Mouse (Mus musculus) adipose tissue, adult 10 weeks (tissue): ENCODE data around the gene Cxxc4. TPM values are rescaled to one million over a fixed set of nuclear protein-coding genes. Genes with fewer than 3 reads are reported as not detected.

ENCODE experiments used
- polyA plus RNA-seq: library from polyadenylated mRNA; stranded (reverse); fragments of 350-450 nt; fragmentation: Illumina TruSeq; extraction: RNeasy Lipid Tissue Mini Kit (QIAGEN cat#74804); gene quantifications from one replicate; pipeline ENCODE4 v1.2.3, GENCODE M21; 2014; ENCODE audit warnings: low read depth, low replicate concordance

The Cxxc4 gene
- polyA plus RNA-seq, result 0.84 TPM

DNA sequence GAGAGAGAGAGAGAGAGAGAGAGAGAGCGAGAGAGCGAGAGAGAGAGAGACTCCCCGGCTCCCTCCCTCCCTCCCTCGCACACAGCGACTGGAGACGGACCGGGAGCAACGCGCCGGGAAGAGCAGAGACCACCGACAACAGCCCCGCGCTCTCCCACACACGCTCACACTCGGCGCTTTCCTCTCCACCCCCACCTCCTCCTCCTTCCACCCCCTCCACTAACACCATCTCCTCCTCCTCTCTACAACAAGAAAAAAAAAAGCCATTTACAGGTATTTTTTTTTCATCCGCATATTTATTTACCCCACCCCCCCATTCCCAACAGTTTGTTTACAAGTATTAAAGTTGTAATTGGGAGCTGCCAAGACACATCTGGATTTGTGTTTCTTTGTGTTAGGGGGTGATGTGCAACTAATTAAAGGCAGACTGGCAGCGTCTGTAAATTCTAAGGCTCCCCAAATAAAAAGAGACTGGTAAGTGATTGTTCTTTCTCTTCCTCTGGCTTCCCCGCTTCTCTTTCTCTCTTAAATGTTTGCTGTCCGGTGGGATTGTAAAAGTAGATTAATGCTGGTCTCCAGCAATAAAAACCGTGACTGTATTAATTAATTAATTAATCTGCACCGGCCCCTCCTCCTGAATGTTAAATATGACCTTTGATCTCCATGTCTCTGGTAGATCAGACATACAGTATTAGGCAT, at the start of gene Cxxc4:
Cxxc4 (plus strand) TSS at position 71 of the 699 bp plus-strand sequence.

